Mouse (Mus musculus) lung, postnatal 10 days (tissue): ENCODE results near the gene Gm28635.
"Not testable (repeated sequence)": the region's sequence is repeated elsewhere in the genome, so short reads cannot be mapped to it uniquely, and the experiment has no call there.

Experiments used
- DNase-seq: peaks from one replicate; pipeline ENCODE4 v3.0.0; 2021

Gene Gm28635

GRCm38 (mm10) chr2:84688080-84688844 lies 10.4 kb upstream of the Gm28635 start:
- DNase-seq, result no peak

GRCm38 (mm10) chr2:84682605-84683183 lies 4.9 kb upstream of the Gm28635 start:
- no peak for DNase-seq

- DNase-seq, result no peak
Observed at GRCm38 (mm10) chr2:84679016-84679415, 1.2 kb upstream of the Gm28635 start, which contains the start of gene Tmx2. Gene Tmx2 (minus strand): TSS chr2:84679140.

GRCm38 (mm10) chr2:84677270-84677967 lies 422 bp downstream of the Gm28635 start:
- DNase-seq, result no peak

GRCm38 (mm10) chr2:84671535-84671934 lies 6.3 kb downstream of the Gm28635 start:
- DNase-seq, result not testable (repeated sequence)

GRCm38 (mm10) chr2:84670569-84670933 lies 7.3 kb downstream of the Gm28635 start, which contains the start of gene Selenoh:
Gene Selenoh (minus strand): TSS chr2:84670770.
- peak; percentile 93 for DNase-seq

GRCm38 (mm10) chr2:84669828-84670568 lies 7.8 kb downstream of the Gm28635 start:
- peak; percentile 47 for DNase-seq

GRCm38 (mm10) chr2:84666081-84666480 lies 11.8 kb downstream of the Gm28635 start:
- peak; percentile 52 for DNase-seq

GRCm38 (mm10) chr2:84662866-84663265 lies 15.0 kb downstream of the Gm28635 start:
- peak; percentile 60 for DNase-seq

GRCm38 (mm10) chr2:84660253-84660652 lies 17.6 kb downstream of the Gm28635 start:
- peak; percentile 88 for DNase-seq

GRCm38 (mm10) chr2:84658806-84659205 lies 19.0 kb downstream of the Gm28635 start, which contains the start of gene Btbd18:
Gene Btbd18 (plus strand): TSS chr2:84659079.
- no peak for DNase-seq

GRCm38 (mm10) chr2:84655864-84656263 lies 22.0 kb downstream of the Gm28635 start:
- no peak for DNase-seq

GRCm38 (mm10) chr2:84653354-84653753 lies 24.5 kb downstream of the Gm28635 start:
- DNase-seq, result no peak

GRCm38 (mm10) chr2:84650464-84651195 lies 27.2 kb downstream of the Gm28635 start, which contains the start of gene Ctnnd1:
Gene Ctnnd1 (minus strand): TSS chr2:84650765.
- peak; percentile 92 for DNase-seq

- DNase-seq, result peak; percentile 33
Observed at GRCm38 (mm10) chr2:84649674-84650073, 28.2 kb downstream of the Gm28635 start.

- peak; percentile 24 for DNase-seq
Observed at GRCm38 (mm10) chr2:84648369-84648768, 29.5 kb downstream of the Gm28635 start.

GRCm38 (mm10) chr2:84647051-84647568 lies 30.7 kb downstream of the Gm28635 start:
- DNase-seq, result no peak

GRCm38 (mm10) chr2:84646138-84646537 lies 31.7 kb downstream of the Gm28635 start:
- DNase-seq, result no peak

GRCm38 (mm10) chr2:84640833-84641232 lies 37.0 kb downstream of the Gm28635 start:
- DNase-seq, result no peak

GRCm38 (mm10) chr2:84638428-84639220 lies 39.2 kb downstream of the Gm28635 start:
- no peak for DNase-seq
